Mouse (Mus musculus) brain, embryonic 14.5 days (tissue): ENCODE data around the gene Mcm5.

Source experiments
- CTCF ChIP-seq: fragments of 200-500 bp; IDR thresholded peaks from 2 replicates; pipeline ENCODE4 v1.5.1; 2012; ENCODE audit warnings: inconsistent platforms, mild to moderate bottlenecking, moderate library complexity, borderline replicate concordance; ENCODE audit not compliant: insufficient read depth, insufficient read length; ENCODE audit errors: extremely low read depth
- POLR2A ChIP-seq: fragments of 200-500 bp; IDR thresholded peaks from 2 replicates; pipeline ENCODE4 v1.6.1; 2012; ENCODE audit warnings: mild to moderate bottlenecking, inconsistent platforms, borderline replicate concordance; ENCODE audit not compliant: poor library complexity, insufficient read depth, insufficient read length, severe bottlenecking; ENCODE audit errors: extremely low read depth

- TF ChIP-seq POLR2A = no peak
- TF ChIP-seq CTCF = no peak
Observed at GRCm38 (mm10) chr8:75135756-75136155, 26.4 kb downstream of the Mcm5 start.
